9 mouse cellular contexts compared by ENCODE assay signal in the genomic region with DNA sequence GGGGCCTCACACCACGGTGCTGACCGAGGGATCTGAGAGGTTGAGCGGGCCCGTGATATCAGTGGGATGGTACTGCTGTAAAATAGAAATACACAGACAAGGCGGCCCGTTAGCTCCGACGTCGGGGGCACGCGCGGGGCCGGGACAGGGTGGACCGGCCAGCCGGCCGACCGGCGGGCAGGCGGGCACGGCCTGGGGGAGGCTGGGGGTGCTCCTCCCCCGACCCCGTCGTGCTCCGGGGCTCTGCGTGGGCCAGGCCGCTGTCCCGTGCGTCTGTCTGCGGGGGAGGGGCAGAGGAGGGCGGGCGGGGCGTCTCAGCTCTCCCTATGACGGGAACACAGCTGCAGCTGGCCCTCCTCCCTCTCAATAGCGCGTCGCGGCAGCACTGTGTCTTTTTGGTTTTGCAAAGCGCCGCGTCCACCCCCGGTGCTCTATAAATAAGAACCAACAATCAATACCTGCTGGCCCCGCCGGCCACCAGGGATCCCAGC. TPM values are rescaled to one million over a fixed set of nuclear protein-coding genes. Genes with fewer than 3 reads are reported as not detected.
A peak's percentile ranks its signal among the peaks of the same experiment; 100 is the strongest.
DNase-seq lines count a peak whose midpoint lies in the region; ATAC-seq lines count a peak whose summit lies in the region.
"Had no signal": no experiment of that assay in that cellular context is flagged by ENCODE, and none has a peak within 500 bp of the region (broad histone marks: within the 10 kb centered on the region; RNA-seq: fewer than 3 reads in every experiment).

No protein-coding gene starts in this region.

- peaks cover 47% of the 10 kb centered on the region for H3K4me1 ChIP-seq in embryonic facial prominence, embryonic 15.5 days
- H3K4me1 ChIP-seq in hindbrain, embryonic 14.5 days (replicated peaks; ENCODE audit: control insufficient read depth, insufficient read depth, low read length), result peaks cover 21% of the 10 kb centered on the region
- peaks cover 2% of the 10 kb centered on the region for H3K4me1 ChIP-seq in liver, embryonic 16.5 days (ENCODE audit: control insufficient read depth, low read depth, low read length)
- peaks cover 42% of the 10 kb centered on the region for H3K4me1 ChIP-seq in stomach, embryonic 16.5 days (ENCODE audit: control insufficient read depth, insufficient read depth, low read length)

- intact Hi-C loops in left cerebral cortex, postnatal 4 days (cut with DNase I), result no loop called here

- peak overlapping the region; percentile 38 for H3K4me3 ChIP-seq in embryonic facial prominence, embryonic 15.5 days (replicated peaks)
- peak overlapping the region; percentile 19 for H3K4me3 ChIP-seq in hindbrain, embryonic 14.5 days (replicated peaks; ENCODE audit: low read length)
- H3K4me3 ChIP-seq in liver, embryonic 16.5 days (ENCODE audit: low read depth, low read length), result peak overlapping the region; percentile 34
- H3K4me3 ChIP-seq in stomach, embryonic 16.5 days (replicated peaks; ENCODE audit: low read length), result peak overlapping the region; percentile 45

- H3K9me3 ChIP-seq in embryonic facial prominence, embryonic 15.5 days (replicated peaks), result no peaks in the 10 kb centered on the region
- no peaks in the 10 kb centered on the region for H3K9me3 ChIP-seq in hindbrain, embryonic 14.5 days (ENCODE audit: control insufficient read depth, low read length)
- no peaks in the 10 kb centered on the region for H3K9me3 ChIP-seq in liver, embryonic 16.5 days (replicated peaks; ENCODE audit: control insufficient read depth, low read length)
- no peaks in the 10 kb centered on the region for H3K9me3 ChIP-seq in stomach, embryonic 16.5 days (replicated peaks; ENCODE audit: control insufficient read depth, low read length)

- 3% methylated on average over 40 of the region's 43 CpGs for WGBS in embryonic facial prominence, embryonic 15.5 days
- 3% methylated on average over 41 of the region's 43 CpGs for WGBS in hindbrain, embryonic 14.5 days
- WGBS in liver, embryonic 16.5 days (ENCODE audit: insufficient replicate concordance), result 5% methylated on average over 35 of the region's 43 CpGs
- WGBS in stomach, embryonic 16.5 days, result 7% methylated on average over 39 of the region's 43 CpGs

- DNase-seq in left cerebral cortex, adult 18-20 months (ENCODE audit: low spot score in 2 of 2), result peak; percentile 43 to 67
- DNase-seq in left cerebral cortex, postnatal 4 days, result no peak
- no peak for DNase-seq in hindbrain, embryonic 14.5 days (ENCODE audit: low spot score)
- no peak for DNase-seq in ovary, adult 18-20 months (ENCODE audit: low spot score)
- no peak for DNase-seq in spleen, postnatal 4 days (ENCODE audit: low spot score in 2 of 2)

- H3K36me3 ChIP-seq in embryonic facial prominence, embryonic 15.5 days, result no peaks in the 10 kb centered on the region
- H3K36me3 ChIP-seq in hindbrain, embryonic 14.5 days (replicated peaks; ENCODE audit: control insufficient read depth, insufficient read depth), result peaks cover 27% of the 10 kb centered on the region; the same call in 1 of the 2 replicates
- H3K36me3 ChIP-seq in liver, embryonic 16.5 days (ENCODE audit: control insufficient read depth, insufficient read depth), result no peaks in the 10 kb centered on the region
- no peaks in the 10 kb centered on the region for H3K36me3 ChIP-seq in stomach, embryonic 16.5 days (ENCODE audit: control insufficient read depth, insufficient read depth, low read length)

- H3K9ac ChIP-seq in embryonic facial prominence, embryonic 15.5 days, result no peak overlapping the region
- no peak overlapping the region; the same call in 1 of the 2 replicates for H3K9ac ChIP-seq in hindbrain, embryonic 14.5 days
- H3K9ac ChIP-seq in liver, embryonic 16.5 days (ENCODE audit: low read depth, low read length), result no peak overlapping the region; the same call in 1 of the 2 replicates
- H3K9ac ChIP-seq in stomach, embryonic 16.5 days (ENCODE audit: low read length), result peak overlapping the region; percentile 68

- H3K27ac ChIP-seq in embryonic facial prominence, embryonic 15.5 days (replicated peaks), result no peak overlapping the region
- H3K27ac ChIP-seq in hindbrain, embryonic 14.5 days, result no peak overlapping the region
- no peak overlapping the region for H3K27ac ChIP-seq in liver, embryonic 16.5 days (ENCODE audit: low read length)
- H3K27ac ChIP-seq in stomach, embryonic 16.5 days (ENCODE audit: low read length), result no peak overlapping the region

- H3K4me2 ChIP-seq in embryonic facial prominence, embryonic 15.5 days (replicated peaks), result peak overlapping the region; percentile 55
- peak overlapping the region; percentile 39 for H3K4me2 ChIP-seq in hindbrain, embryonic 14.5 days (replicated peaks)
- peak overlapping the region; percentile 50 for H3K4me2 ChIP-seq in liver, embryonic 16.5 days (ENCODE audit: low read depth, low read length)
- peak overlapping the region; percentile 61 for H3K4me2 ChIP-seq in stomach, embryonic 16.5 days (ENCODE audit: low read depth, low read length)

- H3K27me3 ChIP-seq in embryonic facial prominence, embryonic 15.5 days, result peaks cover 95% of the 10 kb centered on the region
- H3K27me3 ChIP-seq in hindbrain, embryonic 14.5 days (ENCODE audit: control insufficient read depth, insufficient read depth, low read length), result peaks cover 72% of the 10 kb centered on the region
- peaks cover 57% of the 10 kb centered on the region for H3K27me3 ChIP-seq in liver, embryonic 16.5 days (ENCODE audit: control insufficient read depth, insufficient read depth, low read depth, low read length)
- peaks cover 45% of the 10 kb centered on the region for H3K27me3 ChIP-seq in stomach, embryonic 16.5 days (ENCODE audit: control insufficient read depth, insufficient read depth, low read length)

- no peak for ATAC-seq in embryonic facial prominence, embryonic 15.5 days (ENCODE audit: insufficient number of reproducible peaks, low FRiP score, low TSS enrichment, low read depth)
- peak; percentile 1; the same call in 1 of the 2 replicates for ATAC-seq in hindbrain, embryonic 14.5 days (ENCODE audit: low FRiP score)
- ATAC-seq in liver, embryonic 16.5 days (ENCODE audit: low read depth), result no peak
- peak; percentile 14; the same call in 1 of the 2 replicates for ATAC-seq in stomach, embryonic 16.5 days (ENCODE audit: insufficient read depth, low FRiP score)

RNA-seq across cellular contexts. Expression of a gene that starts 2.4 kb away (rescaled TPM):
- total RNA-seq in left cerebral cortex, adult 18-20 months (2021), result not detected
- total RNA-seq in left cerebral cortex, postnatal 4 days (2021), result not detected
- polyA plus RNA-seq in embryonic facial prominence, embryonic 15.5 days (2015; fragmentation: Nextera tagmentation; extraction: Ambion mirVana), result 4.9 and 5.2 TPM in 2 replicates
- not detected in 2 replicates for polyA plus RNA-seq in hindbrain, embryonic 14.5 days (2014; fragmentation: Nextera tagmentation; extraction: Ambion mirVana)
- polyA plus RNA-seq in liver, embryonic 16.5 days (2015; fragmentation: Nextera tagmentation; extraction: Ambion mirVana), result not detected in 2 replicates
- 14.3 and 20.3 TPM in 2 replicates for polyA plus RNA-seq in stomach, embryonic 16.5 days (2015; fragmentation: Nextera tagmentation; extraction: Ambion mirVana)
- total RNA-seq: adrenal gland, postnatal 36 days had no signal

RNA-seq across cellular contexts. Expression of a gene that starts 4.2 kb away (rescaled TPM):
- total RNA-seq in left cerebral cortex, adult 18-20 months (2021), result not detected
- not detected for total RNA-seq in left cerebral cortex, postnatal 4 days (2021)
- not detected in 2 replicates for polyA plus RNA-seq in embryonic facial prominence, embryonic 15.5 days (2015; fragmentation: Nextera tagmentation; extraction: Ambion mirVana)
- not detected in 2 replicates for polyA plus RNA-seq in hindbrain, embryonic 14.5 days (2014; fragmentation: Nextera tagmentation; extraction: Ambion mirVana)
- not detected in 2 replicates for polyA plus RNA-seq in liver, embryonic 16.5 days (2015; fragmentation: Nextera tagmentation; extraction: Ambion mirVana)
- not detected in 2 replicates for polyA plus RNA-seq in stomach, embryonic 16.5 days (2015; fragmentation: Nextera tagmentation; extraction: Ambion mirVana)
- total RNA-seq: adrenal gland, postnatal 36 days had no signal

RNA-seq across cellular contexts. Expression of a gene that starts 19.8 kb away (rescaled TPM):
- total RNA-seq in left cerebral cortex, adult 18-20 months (2021), result 10 to 100 TPM; 87.1 to 87.2 TPM
- total RNA-seq in left cerebral cortex, postnatal 4 days (2021), result 100 to 1,000 TPM; 108 to 121 TPM
- 134 and 136 TPM in 2 replicates for polyA plus RNA-seq in embryonic facial prominence, embryonic 15.5 days (2015; fragmentation: Nextera tagmentation; extraction: Ambion mirVana)
- polyA plus RNA-seq in hindbrain, embryonic 14.5 days (2014; fragmentation: Nextera tagmentation; extraction: Ambion mirVana), result 113 and 114 TPM in 2 replicates
- 40.1 and 40.5 TPM in 2 replicates for polyA plus RNA-seq in liver, embryonic 16.5 days (2015; fragmentation: Nextera tagmentation; extraction: Ambion mirVana)
- polyA plus RNA-seq in stomach, embryonic 16.5 days (2015; fragmentation: Nextera tagmentation; extraction: Ambion mirVana), result 123 and 134 TPM in 2 replicates

RNA-seq across cellular contexts. Expression of a gene that starts 19.9 kb away (rescaled TPM):
- 10 to 100 TPM; 57.6 to 70.5 TPM for total RNA-seq in left cerebral cortex, adult 18-20 months (2021)
- total RNA-seq in left cerebral cortex, postnatal 4 days (2021), result 10 to 100 TPM; 72.3 to 75.7 TPM
- polyA plus RNA-seq in embryonic facial prominence, embryonic 15.5 days (2015; fragmentation: Nextera tagmentation; extraction: Ambion mirVana), result 258 and 263 TPM in 2 replicates
- polyA plus RNA-seq in hindbrain, embryonic 14.5 days (2014; fragmentation: Nextera tagmentation; extraction: Ambion mirVana), result 175 and 190 TPM in 2 replicates
- 94.7 and 111 TPM in 2 replicates for polyA plus RNA-seq in liver, embryonic 16.5 days (2015; fragmentation: Nextera tagmentation; extraction: Ambion mirVana)
- 199 TPM in 2 replicates for polyA plus RNA-seq in stomach, embryonic 16.5 days (2015; fragmentation: Nextera tagmentation; extraction: Ambion mirVana)

RNA-seq across cellular contexts. Expression of a gene that starts 26.9 kb away (rescaled TPM):
- 100 to 1,000 TPM; 393 to 402 TPM for total RNA-seq in left cerebral cortex, adult 18-20 months (2021)
- 100 to 1,000 TPM; 163 to 186 TPM for total RNA-seq in left cerebral cortex, postnatal 4 days (2021)
- 0.33 and 0.71 TPM in 2 replicates for polyA plus RNA-seq in embryonic facial prominence, embryonic 15.5 days (2015; fragmentation: Nextera tagmentation; extraction: Ambion mirVana)
- polyA plus RNA-seq in hindbrain, embryonic 14.5 days (2014; fragmentation: Nextera tagmentation; extraction: Ambion mirVana), result 57.2 and 68.4 TPM in 2 replicates
- 0.02 TPM in 1 of 2 replicates, not detected in the other for polyA plus RNA-seq in liver, embryonic 16.5 days (2015; fragmentation: Nextera tagmentation; extraction: Ambion mirVana)
- polyA plus RNA-seq in stomach, embryonic 16.5 days (2015; fragmentation: Nextera tagmentation; extraction: Ambion mirVana), result 2.0 and 2.3 TPM in 2 replicates

Comparison
In these comparisons a context has a peak if more than half of its experiments do, and no peak if none do; other contexts are left out.
1. DNase-seq: peak in left cerebral cortex, adult 18-20 months (2 of 2); none in left cerebral cortex, postnatal 4 days (single experiment), hindbrain, embryonic 14.5 days (single experiment), ovary, adult 18-20 months (single experiment) and spleen, postnatal 4 days (0 of 2).
2. ATAC-seq: peak in hindbrain, embryonic 14.5 days (single experiment) and stomach, embryonic 16.5 days (single experiment); none in embryonic facial prominence, embryonic 15.5 days (single experiment) and liver, embryonic 16.5 days (single experiment).
3. Peak in every context shown above with its lines, with median percentiles within 50 percentile points of each other: H3K4me2 ChIP-seq and H3K4me3 ChIP-seq.